Mouse (Mus musculus): Measurements from ENCODE around the gene Pprc1.

The Pprc1 gene

GRCm38 (mm10) chr19:46033911-46034310 lies 10.8 kb upstream of the Pprc1 start:
- no peak for DNase-seq (ENCODE audit: low read depth, low spot score)

DNA sequence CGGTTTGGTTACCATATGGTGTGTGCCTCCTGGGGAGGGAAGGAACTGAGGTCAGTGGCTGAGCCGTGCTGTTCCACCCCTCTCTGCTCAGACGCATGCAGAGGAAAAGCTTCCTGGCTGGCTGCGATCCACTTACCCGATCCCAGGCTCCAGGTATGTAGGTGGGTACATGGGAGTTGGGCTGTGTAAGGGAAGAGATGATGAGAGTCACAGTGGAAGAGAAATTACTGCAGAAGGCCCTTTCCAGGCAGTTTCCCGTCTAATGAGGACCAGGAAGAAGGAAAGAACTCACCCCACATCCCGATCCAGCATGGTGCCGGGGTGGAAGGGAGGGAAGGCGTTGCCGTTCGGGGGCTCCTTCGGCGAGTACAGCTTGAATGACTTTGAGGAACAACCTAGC lies 8.7 kb upstream of the Pprc1 start:
- DNase-seq (ENCODE audit: low read depth, low spot score) = no peak

DNA sequence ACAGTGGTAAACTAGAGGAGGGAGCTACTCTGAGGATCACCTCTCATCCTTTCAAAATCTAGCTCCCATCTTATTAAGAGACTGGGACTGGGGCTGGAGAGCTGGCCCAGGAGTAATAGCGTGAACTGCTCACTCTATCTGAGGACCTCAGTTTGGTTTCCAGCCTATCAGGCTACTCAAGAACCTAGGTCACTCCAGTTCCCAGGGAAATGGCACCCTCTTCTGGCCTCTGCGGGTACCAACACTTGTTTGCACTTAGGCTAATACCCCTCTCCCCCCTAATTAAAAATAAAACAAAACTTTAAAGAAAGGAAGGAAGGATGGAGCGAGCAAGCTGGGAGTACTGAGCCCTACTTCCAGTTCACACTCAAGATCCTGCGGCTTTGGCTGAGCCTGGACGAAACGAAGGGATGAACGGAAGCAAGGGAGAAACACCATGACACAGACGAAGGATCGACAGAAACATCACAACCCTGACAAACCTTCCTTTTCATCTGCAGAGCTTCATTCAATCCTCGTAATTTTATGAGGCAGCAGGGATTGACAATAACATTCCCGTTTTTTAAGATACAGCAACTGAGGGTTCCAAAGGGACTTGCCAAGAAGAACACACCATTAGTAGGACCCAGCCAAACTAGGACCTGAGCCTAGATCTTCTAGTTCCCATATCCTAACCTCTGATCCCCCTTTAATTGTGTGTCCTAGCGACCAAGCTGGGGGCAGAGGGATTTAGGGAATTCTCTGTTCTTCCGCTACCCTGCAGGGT lies 8.0 kb upstream of the Pprc1 start:
- peak; percentile 47 for DNase-seq (ENCODE audit: low read depth, low spot score)

DNA sequence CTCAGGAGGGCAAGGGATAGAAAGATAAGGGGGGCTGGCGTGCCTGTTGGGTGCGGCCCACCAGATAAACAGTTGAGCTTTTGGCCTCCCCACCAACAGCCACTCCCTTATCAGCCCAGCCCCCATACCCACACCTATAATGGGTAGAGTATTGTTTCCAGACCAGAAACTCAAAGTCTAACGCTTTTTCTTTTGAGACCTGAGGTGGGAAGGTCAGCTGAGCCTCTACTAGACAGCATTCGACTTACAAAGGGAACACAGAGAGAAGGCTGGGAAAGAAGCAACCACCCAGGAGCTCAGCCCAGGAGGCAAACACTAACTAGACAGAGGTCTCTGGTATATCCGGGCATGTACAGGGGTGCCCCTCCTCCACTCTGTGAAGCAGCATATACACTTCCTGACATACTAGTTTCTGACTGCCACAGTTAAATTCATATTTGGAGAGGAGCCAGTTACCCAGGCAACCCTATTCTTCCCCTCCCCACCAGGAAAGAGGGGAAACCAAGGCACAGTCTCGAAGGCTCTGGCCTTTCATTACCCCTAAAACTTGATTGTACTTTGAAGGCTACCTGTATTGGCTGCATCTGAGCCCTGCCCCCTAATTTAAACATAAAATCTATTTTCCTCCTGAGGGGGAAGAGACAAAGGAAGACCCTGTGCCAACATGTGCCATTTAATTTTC lies 7.3 kb upstream of the Pprc1 start:
- DNase-seq (ENCODE audit: low read depth, low spot score) = peak; percentile 79

DNA sequence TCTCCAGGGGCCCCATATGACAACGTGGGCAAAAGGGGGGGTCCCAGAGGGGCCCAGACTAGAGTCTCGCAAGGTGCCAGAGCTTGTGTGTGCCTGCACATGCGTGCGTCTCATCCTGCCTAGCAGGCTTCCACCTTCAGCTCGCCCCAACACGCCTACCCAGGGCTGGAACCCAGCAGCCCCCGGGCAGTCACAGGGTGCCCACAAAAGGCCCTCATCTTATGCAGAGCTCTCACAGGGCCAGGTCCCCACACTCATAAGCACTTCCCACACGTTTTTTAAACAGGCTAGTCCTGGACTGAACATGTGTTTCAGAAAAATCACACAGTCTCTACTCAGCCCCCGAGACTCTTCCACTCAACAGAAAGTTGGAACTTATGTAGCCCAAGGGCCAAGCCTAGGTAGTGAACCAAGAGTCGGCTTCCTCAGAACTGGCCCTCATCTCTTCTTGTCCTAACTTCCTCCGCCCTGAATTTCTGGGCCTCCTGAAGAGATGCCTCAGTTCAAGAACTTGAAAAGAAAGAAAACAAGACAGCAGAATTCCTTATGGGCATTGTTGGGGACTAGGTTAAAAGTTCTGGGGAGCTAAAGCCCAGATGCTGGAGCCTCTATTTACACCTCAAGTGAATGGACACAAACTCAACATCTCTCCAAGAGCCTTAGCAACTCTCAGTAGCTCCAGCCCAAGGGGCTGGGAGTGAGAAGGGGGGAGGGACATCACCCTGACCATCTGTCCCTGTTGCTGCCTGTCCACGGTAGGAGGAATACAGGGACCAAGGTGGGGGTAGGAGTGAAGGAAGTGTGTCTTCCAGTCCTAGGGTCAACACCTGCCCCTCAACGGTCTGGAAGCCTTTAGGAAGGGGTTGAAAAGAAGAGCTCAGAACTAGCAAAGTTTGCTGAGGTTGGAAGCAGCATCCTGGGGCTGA lies 6.5 kb upstream of the Pprc1 start:
- peak; percentile 44 for DNase-seq (ENCODE audit: low read depth, low spot score)

GRCm38 (mm10) chr19:46038851-46039260 lies 5.8 kb upstream of the Pprc1 start:
- DNase-seq (ENCODE audit: low read depth, low spot score) = peak; percentile 29

- DNase-seq (ENCODE audit: low read depth, low spot score) = peak; percentile 94
Observed at GRCm38 (mm10) chr19:46039478-46039877, 5.2 kb upstream of the Pprc1 start.

DNA sequence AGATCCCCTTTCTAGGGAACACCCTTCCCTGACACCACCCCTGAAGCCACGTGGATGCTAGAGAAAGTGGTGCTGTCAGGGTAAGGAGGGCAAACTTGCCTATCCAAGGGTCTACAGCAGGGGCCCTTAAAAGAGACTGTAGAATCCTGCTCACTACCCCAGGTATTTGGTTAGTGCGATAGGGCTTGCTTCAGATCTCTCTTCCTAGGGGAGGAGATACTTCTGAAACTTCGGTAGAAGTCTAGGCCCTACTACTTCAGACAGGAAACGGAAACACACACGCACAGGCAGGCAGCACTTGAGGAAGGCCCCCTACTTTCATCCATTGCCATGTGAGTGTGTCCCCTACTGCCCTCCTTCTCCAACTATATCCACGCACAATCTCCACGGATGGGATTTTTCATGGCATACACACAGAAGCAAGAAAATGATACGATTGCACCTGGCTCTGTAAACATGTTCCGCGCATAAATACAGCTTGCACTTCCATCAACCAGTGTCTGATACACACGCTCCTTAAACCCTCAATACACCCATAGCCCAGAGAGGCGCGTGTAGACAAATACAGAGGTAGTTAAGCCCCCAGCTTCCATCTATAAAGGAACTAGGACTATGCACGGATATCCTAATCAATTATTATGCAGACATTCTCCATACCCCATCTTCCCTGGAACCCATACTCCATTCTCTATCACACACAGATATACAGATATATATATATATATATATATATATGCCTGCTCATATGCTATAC lies 4.4 kb upstream of the Pprc1 start:
- peak; percentile 81 for DNase-seq (ENCODE audit: low read depth, low spot score)

GRCm38 (mm10) chr19:46041299-46041932 lies 3.3 kb upstream of the Pprc1 start:
- peak; percentile 29 for DNase-seq (ENCODE audit: low read depth, low spot score)

DNA sequence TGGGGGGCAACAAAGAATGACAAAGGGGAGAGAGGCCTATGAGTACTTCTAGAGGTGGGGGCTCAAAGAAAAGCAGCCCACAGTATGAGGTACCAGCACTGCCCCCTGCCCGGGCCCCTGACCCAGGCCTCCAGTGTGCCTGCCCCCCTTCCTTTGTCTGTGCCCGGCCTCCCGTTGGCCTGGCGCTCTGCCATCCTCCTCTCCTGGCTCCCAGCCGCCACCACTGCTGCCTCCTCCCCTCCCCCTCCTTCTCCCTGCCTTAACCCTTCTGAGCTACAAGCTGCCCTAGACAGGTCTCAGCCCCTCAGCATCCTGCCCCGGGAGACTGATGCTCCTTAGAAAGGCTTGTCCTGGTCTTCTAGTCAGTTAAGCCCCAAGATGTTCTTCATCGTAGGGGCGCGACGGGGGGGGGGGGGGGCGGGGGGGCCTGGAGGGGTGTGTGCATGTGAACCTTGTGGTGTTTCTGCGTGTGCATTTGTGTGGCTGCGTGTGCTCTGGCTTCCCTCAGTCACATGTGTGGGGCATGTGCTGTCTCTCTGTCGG lies 2.7 kb upstream of the Pprc1 start:
- peak; percentile 59 for DNase-seq (ENCODE audit: low read depth, low spot score)

DNA sequence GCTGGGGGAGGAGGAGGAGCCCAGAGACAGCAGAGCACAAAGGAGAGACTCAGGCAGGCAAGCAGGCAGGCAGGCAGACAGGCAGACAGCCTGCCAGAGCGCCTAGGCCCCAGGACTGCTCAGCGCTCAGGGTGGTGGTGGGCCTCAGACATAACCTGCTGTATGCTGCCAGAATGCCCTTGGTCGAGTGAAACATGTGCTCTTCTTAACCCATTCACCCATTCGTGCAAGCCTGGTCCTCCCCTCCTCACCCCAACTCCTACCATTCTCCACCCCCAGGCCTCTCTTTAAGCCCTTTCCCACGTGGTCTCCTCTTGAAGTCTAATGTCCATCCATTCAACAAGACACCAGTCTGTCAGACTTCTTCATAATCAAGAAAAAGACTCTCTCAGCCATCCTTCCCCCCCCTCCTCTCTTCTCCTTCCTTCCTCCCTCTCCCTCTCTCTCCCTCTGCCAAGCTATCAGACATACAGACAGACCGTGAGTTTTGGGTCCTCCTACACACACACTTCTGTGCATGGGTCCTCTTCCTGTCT lies 2.1 kb upstream of the Pprc1 start:
- peak; percentile 74 for DNase-seq (ENCODE audit: low read depth, low spot score)

DNA sequence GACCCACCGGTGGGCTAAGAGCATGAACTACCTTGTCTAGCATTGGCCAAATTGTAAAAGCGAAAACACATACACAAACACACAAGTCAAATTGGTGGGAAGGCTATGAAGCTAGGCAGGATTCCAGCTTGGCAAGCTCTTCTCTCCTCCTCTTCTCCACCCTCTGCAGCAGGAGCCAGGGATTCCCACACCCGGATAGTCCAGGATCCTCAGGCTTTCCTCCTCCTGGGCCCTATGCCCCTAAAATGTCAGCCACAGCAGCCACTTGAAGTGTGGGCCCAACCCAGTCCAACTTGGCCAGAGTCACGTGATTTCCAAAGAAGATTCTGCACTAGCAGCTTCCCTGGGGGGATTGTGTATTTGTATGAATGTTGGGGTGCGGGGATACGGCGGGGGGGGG lies 1.3 kb upstream of the Pprc1 start:
- DNase-seq (ENCODE audit: low read depth, low spot score) = no peak

- DNase-seq (ENCODE audit: low read depth, low spot score) = peak; percentile 88
Observed at GRCm38 (mm10) chr19:46044993-46045695, 458 bp downstream of the Pprc1 start, which contains the start of gene Ldb1. Gene Ldb1 (minus strand): TSS chr19:46045214.

DNA sequence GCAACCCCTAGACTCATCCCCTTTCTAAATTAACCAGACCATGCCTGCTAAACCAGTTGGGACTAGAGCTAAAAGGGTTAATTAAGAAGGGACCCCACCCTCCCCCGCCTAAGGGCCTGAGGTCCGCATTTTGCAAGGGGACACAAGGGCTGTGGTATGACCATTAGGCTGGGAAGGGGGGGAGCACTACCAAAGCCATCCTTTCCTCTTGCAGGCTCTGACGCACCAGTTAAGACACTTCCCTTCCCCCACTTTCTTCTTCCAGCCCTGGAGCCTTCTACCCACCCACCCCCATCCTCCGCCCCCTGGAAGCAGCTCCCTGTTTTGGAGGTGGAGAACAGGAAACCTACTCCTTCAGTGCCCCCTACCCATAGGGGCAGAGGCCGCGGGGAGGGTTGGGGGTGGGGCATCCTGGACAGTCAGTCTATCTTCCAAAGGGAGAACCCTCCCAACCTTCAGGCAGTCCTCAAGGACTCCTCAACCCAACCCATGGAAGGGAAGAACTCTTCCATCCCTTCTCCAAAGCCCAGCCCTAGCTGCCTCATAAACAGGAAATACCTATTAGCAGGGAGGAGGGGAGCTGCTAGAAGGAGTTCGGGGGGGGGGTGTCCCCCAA lies 1.1 kb downstream of the Pprc1 start:
- DNase-seq (ENCODE audit: low read depth, low spot score) = peak; percentile 51

DNA sequence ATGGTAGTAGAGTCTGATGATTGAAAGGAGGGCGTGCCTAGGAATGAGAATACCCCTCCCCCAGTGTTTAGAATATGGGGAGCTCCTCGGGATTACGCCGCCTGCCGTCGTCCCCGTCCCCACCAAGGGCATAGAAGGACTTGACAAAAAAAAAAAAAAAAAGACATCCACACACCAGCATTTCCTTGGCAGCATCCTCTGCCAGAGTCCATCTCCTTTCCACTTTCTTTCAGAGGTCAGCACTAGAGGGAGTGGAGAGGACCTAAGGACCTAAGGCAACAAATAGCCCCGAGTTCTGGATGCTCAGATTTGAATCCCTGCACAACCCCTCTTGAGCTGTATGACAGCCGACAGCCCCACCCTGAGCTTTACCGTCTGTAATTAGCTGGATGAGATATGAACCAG lies 1.9 kb downstream of the Pprc1 start:
- DNase-seq (ENCODE audit: low read depth, low spot score) = no peak

- DNase-seq (ENCODE audit: low read depth, low spot score) = no peak
Observed at GRCm38 (mm10) chr19:46047426-46047825, 2.7 kb downstream of the Pprc1 start.

GRCm38 (mm10) chr19:46049129-46049528 lies 4.4 kb downstream of the Pprc1 start:
- no peak for DNase-seq (ENCODE audit: low read depth, low spot score)

DNA sequence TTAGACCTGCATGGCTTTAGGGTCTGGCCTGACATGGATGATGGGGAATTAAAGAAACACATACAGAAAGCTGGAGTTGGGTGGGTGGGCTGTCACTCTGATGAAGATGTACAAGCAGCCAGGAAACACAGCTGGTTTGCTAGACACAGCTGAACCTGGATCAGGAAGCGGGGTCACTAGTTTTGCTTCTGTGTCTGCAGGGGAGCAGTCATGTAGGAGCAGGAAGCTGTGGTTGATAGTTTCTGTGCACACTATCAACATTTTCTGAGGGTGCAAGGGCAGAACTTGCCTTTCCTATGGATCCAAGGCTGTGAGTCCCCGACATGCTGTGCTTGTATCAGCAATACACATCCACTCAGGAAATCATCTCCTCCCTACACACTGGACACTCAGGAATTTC lies 5.8 kb downstream of the Pprc1 start:
- peak; percentile 47 for DNase-seq (ENCODE audit: low read depth, low spot score)

DNA sequence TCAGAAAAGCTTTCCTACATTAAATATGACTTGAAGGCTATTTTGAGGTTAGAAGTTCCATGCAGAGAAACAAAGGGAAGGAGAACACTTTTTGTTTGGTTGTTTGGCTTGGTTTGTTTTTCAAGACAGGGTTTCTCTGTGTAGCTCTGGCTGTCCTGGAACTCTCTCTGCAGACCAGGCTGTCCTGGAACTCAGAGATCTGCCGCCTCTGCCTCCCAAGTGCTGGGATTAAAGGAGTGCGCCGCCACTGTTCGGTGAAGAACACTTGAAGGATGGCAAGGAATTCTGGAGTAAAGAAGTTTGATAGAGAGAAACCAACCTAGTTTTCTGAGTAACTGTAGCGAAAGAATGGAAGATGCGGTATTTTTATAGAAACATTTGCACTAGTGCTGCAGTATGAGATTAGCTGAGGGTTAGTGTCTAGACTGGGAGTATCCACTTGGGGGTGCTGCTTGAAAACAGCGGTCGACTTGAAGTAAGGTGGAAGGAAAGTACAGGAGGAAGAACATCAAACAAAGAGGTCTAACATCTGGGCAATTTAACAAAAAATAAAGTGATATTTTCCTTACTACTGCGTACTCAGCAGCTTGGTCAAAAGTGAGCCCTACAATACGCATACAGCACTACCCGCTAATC lies 11.2 kb downstream of the Pprc1 start:
- no peak for DNase-seq (ENCODE audit: low read depth, low spot score)

Data from CD4-positive, CD25-positive, alpha-beta regulatory T cell, adult 2 months (primary cell).